Mouse (Mus musculus) urinary bladder, postnatal 25 days (tissue): Measurements from ENCODE around the gene Cpped1.

Experiments used
- DNase-seq: peaks from one replicate; pipeline ENCODE4 v3.0.0; 2022; ENCODE audit warnings: low spot score

Gene Cpped1

GRCm38 (mm10) chr16:11772318-11772717 lies 136.9 kb downstream of the Cpped1 start:
- DNase-seq: no peak

- no peak for DNase-seq
These were observed 151.3 kb downstream of the Cpped1 start for GRCm38 (mm10) chr16:11757951-11758350.

DNA sequence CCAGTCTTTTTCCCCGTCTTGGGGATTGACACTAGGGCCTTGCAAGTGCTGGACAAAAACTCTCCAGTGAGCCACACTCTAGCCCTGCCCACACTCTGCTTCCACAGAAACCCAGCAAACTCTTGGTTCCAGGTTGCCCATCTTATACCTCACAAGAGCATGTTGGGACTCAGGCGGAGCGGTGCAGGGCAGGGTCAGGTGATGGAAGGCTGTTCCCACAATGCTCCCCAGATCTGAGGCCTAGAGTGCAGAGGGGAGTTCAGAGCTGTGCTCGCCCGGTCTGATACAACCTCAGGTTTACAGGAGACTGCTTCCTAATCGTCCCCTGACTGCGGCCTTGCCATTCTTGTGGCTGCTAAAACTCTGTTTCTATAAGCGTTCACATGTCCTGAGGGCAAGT lies 151.8 kb downstream of the Cpped1 start:
- no peak for DNase-seq

GRCm38 (mm10) chr16:11756598-11757245 lies 152.5 kb downstream of the Cpped1 start:
- DNase-seq: no peak

DNA sequence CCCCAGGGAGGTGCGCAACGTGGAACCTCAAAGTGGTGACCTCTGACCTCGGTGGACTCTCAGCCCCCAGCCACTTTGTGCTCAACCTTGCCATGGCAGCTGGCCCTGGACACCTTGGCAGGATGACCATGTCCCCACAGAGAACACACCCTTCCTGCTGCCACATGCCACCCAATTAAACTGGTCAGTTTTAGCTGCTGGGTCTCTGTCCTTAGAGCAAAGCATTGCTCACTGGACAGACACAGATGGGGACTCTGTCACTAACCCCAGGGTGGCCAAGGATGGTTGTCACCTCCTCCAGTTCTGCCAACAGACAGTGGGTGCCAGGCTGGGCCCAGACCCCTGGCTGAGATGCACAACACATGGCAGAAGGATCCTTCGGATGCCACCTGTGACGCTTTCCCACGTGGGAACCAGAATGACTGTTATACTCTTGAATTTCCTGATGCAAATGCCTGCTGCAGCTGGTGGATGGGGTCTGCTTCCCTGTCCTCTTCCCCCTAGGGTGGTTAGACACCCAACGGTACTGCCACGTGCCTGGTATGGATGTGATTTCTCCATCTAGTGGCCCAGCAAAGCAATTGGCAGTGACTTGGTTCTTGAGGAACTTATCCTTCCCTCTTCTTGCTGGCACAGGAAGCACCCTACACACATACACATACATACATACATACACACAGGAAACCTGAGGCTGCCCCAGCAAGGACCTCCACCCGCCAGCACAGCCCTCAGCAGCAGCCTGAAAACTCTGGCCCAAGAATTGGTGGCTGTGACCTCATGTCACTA lies 153.8 kb downstream of the Cpped1 start:
- DNase-seq: no peak

- DNase-seq: no peak
These were observed 155.1 kb downstream of the Cpped1 start for GRCm38 (mm10) chr16:11754136-11754535.
